Mouse (Mus musculus) kidney, embryonic 16.5 days (tissue): ENCODE data around the gene Lhx1. TPM values are rescaled to one million over a fixed set of nuclear protein-coding genes. Genes with fewer than 3 reads are reported as not detected.

Experiments used
- polyA plus RNA-seq: library from polyadenylated mRNA; unstranded; fragments of >200 nt; fragmentation: Nextera tagmentation; extraction: Ambion mirVana; gene quantifications from 2 replicates; pipeline ENCODE4 v1.2.1, GENCODE M21; 2015

The Lhx1 gene
- polyA plus RNA-seq, 1 experiment from 2014 or later = 31.2 TPM

Other genes with a start within 250 kb of the Lhx1 start
- gene Aatf, start 12.0 kb downstream of the Lhx1 start, polyA plus RNA-seq = 60.0 and 62.3 TPM in 2 replicates